Mouse (Mus musculus): ENCODE data around the gene Slc7a14. TPM values are rescaled to one million over a fixed set of nuclear protein-coding genes. Genes with fewer than 3 reads are reported as not detected.
A peak's percentile ranks its signal among the peaks of the same experiment; 100 is the strongest.

The Slc7a14 gene
- total RNA-seq, 2 experiments from 2014 or later, result 0.02 to 0.10 TPM

DNA sequence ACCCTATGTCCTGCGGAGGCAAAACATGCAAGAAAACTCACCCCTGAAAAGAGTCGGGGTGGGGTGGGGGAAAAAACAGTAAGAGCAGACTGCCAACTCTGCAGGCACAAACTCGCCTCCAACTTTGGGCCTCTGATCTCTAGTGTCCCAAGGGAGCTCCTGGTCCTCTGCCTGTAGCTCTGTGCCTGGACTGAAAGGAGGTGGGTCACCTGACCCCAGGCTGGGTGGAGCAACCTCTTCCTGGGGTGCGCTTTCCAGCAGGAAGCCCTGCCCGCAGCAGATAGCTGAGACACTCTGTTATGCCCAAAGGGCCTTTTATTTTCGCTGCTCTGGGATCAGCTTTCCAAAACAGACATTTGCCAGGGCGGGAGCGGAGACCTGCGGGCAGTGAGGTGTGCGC lies 92.7 kb downstream of the Slc7a14 start:
- intact Hi-C loops (cut with DNase I; ENCODE audit: low total_unique reads), result no loop called here
- DNase-seq, result no peak

DNA sequence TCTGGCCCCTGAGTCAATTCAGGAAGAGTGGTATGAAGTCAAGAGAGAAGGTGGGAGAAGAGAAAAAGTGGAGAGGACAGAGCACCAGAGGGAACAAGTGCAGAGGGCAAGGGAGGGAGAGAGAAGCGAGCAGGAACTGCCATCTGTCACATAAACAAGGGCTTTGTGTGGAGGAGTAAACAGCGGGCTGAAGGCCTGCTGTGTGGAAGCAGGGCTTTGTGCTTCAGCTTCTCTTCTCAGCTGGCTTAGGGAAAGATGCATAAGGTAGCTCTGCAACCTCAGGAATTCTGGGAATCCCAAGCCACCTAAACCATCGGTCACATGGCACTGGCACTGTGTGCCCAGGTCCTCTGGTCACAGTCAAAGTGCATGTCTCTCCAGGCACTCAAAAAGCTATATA lies 96.4 kb downstream of the Slc7a14 start:
- DNase-seq, result no peak
- intact Hi-C loops (cut with DNase I; ENCODE audit: low total_unique reads), result no loop called here

DNA sequence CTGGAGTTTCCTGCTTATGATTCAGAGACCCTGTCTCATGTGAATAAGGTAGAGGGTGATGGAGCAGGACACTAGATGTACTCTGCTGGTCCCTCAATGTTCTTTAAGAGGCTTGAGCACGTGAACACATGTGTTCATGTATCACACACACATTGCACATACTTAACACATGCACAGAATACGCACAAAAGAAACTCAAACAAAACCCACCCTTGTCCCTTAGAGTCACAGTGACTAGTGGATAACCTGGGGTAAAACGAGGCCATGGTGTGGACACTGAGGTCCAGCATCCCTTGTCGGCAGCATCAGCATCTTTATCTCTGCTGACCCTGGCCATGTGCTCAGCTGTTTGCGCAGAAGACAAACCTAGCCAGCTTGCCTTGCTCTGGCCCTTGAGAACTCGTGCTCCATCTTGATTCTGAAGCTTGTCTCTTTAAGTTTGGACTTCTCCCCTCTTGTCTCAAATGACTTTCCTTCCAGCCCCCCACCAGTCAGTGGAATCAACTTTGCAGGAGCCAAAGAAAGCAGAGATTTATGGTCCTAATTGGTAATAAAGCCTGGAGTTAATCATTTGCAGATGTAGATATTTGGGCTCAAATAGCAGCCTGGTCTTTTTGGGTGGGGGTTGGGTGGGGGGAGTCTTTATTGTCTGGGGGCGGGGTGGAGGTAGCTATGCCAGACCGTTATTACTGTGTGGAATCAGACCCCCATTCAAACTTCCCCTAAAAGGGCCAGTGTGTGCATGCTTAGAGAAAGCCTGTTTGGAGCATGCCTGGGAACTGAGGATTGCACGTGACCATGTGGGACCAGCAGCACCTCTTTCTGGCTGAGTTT lies 97.8 kb downstream of the Slc7a14 start:
- intact Hi-C loops (cut with DNase I; ENCODE audit: low total_unique reads), result no loop called here
- DNase-seq, result no peak

DNA sequence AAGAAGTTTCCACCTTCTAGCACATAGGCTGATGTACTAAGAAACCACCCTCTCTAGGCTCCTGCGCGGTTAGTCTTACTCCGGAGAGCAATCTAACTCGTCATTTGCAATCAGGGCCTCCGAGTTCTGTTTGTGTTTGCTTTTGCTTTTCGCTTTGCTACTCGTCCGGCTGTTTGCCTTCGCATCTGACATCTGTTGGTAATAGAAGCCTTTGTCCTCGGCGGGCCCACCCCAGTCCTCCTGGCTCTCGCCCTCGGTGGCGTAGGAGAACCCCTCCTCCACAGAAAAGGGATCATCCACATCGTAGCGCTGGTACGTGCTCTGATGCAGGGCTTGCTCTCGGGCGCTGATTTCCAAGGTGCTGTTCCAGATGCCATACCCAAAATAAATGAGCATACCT lies 101.2 kb downstream of the Slc7a14 start:
- DNase-seq, result peak; percentile 47
- intact Hi-C loops (cut with DNase I; ENCODE audit: low total_unique reads), result no loop called here

DNA sequence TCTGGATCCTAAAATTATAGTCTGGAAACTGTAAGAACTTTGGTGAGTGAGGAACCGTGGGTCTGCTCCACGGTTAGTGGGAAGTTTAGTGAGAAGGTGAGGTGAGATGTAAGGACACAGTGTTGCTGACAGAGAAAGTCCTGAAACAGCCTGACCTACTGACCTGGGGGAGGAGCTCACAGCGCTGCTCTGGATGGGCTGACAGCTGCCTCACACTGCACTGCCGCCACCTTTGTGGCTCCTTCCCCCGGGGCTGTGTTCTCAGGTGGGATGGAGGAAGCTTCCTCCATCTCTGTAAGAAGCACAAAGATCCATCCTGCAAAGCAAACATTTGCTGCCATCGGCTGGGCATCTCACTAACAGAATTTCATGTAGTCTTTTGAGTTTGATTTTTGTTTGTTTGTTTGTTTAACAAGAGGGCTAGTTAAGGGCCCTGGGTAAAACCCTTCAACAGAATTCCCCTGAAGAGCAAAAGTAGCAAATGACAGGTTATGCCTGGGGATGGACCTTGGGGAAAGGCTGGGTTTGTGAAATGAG lies 101.7 kb downstream of the Slc7a14 start:
- intact Hi-C loops (cut with DNase I; ENCODE audit: low total_unique reads), result no loop called here
- no peak for DNase-seq

DNA sequence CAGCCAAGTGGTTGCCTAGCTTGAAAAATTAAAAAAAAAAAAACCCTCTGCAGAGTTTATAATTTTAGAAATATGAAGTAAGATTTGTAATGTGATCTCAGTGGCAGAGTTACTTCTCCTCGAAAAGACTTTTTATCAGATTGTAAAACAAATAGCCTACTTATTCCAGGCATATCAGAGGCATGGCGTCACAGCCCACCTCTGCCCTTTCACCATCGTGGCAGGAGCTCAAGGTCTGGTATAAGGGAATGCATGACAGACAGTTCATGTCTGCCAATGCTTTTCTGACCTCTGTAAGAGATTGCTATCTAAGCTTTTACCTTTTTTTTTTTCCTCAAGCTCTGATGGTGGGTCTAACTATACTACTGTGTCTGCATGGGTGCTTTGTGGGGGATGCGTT lies 102.1 kb downstream of the Slc7a14 start:
- intact Hi-C loops (cut with DNase I; ENCODE audit: low total_unique reads), result no loop called here
- no peak for DNase-seq

DNA sequence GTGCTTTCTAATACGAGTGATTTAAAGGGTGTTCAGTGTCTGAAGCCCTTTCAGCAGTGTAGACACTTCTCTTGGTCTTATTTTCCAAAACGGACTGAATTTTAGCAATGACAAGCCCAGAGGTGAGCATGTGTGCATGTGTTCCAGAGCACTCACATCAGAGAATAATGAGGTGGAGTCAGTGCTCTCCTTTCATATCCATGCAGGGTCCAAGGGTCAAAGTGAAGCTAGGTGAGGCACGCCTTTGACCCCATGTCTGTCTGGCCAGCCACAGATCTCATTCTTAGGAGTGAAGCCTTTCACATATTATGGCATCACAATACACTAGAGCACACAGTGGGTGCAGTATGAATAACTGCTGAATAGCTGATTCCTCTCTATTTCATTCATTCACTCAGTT lies 105.0 kb downstream of the Slc7a14 start:
- no peak for DNase-seq
- intact Hi-C loops (cut with DNase I; ENCODE audit: low total_unique reads), result no loop called here

DNA sequence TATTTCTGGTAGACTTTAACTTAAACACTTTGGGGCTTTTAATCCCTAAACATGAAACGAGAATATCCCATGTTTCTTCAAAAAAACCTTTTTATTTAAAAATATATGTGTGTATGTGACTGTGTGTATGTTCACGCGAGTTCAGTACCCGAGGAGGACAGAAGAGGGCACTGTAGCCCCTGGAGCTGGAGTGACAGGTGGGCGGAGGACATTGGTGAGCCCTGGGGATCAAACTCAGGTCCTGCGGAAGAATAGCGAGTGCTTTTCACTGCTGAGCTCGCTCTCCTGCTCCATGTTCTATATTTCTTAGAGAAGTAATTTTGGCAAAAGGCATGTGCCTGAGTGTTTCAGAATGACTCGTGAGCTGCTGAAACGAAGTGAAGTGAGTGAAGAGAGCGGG lies 106.2 kb downstream of the Slc7a14 start:
- no peak for DNase-seq
- intact Hi-C loops (cut with DNase I; ENCODE audit: low total_unique reads), result no loop called here

DNA sequence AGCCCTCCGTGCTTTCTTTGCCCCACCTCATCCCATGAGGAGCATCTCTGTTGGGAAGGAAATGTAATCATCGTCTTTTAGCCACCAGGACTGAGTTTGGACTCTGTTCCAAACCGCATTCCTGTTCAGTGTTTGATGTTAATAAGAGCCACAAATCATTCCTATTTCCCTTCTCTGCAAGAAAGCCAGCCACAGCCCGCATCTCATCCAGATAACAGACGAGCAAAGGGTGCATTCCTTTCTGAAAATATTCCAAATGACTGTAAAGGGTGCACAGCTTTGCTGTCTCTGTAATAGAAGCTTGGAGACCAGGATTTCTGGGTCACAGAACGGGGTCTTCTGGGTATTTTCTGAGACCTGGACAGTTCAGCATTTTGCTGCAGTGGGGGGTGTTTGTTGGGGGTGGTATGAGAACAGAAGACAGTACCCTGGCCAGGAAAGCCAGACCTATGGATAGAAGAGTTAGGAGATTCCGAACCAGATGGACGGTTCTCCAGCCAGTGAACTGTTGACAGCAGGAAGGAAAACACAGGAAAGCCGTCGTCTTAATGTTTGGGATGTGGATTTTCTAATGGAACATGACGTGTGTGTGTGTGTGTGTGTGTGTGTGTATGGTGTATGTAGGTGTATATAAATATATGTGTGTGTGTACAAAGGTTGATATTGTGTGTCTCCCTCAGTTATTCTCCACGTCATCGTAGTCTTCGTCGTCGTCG lies 110.9 kb downstream of the Slc7a14 start:
- DNase-seq, result no peak
- intact Hi-C loops (cut with DNase I; ENCODE audit: low total_unique reads), result no loop called here

DNA sequence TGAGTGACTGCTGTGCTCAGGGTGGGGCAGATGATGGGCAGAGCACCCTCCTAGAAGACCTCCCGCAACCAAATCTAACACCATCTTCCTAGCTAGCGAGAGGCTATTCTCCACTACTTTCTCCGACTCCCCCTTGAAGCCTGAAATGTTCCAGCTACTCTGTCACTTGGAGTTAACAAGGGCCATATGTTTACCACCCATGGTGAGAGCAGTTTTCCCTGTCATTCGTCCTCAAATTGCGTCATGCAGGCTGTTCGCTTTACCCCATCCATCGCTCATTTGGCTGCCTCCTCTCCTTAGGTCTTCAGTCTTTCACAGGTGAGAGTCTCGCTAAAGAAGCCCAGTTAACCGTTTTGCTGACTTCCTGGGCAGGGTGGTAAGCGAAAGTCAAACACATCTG lies 118.8 kb downstream of the Slc7a14 start:
- intact Hi-C loops (cut with DNase I; ENCODE audit: low total_unique reads), result no loop called here
- no peak for DNase-seq

DNA sequence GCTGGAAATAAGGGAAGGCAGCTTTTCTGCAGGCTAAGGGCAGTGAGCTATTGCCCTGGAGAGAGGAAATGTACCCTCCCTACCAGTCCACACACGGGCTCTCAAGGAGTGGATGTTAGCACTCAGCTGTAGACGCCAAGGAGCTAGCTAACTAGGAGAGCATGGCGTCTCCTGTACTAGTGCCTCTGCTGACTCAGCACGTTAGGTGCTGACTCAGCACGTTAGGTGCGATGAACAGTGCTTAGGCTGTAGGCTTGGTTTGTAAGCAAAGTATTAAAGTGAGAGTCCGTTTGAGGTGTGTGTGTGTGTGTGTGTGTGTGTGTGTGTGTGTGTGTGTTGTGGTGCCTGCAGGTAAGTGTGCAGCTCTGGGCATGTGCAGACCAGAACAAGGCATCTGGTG lies 119.8 kb downstream of the Slc7a14 start:
- intact Hi-C loops (cut with DNase I; ENCODE audit: low total_unique reads), result no loop called here
- no peak for DNase-seq

DNA sequence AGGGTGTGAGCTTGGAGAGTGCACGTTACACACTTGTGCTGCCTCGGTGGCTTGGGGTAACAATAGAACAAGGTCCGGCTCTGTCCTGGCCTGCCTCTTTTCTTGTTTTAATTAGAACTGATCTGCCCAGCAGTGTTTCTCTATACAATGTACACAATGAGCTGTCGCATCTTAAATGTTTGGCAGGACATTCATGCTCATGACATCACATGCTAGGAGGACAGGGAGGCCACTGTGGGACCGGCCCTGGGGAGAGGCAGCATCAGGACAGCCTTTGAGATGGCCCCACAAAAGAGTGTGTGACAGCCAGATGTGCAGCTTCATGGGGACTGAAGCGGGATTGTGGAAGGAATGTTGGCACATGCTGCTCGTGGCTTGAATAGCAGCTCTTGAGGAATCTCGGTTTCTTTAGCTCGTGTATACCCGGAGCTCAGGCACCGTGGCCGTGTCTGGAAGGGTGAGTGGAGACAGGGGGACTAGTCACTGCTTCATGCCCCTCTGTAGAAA lies 143.8 kb downstream of the Slc7a14 start:
- no peak for DNase-seq

DNA sequence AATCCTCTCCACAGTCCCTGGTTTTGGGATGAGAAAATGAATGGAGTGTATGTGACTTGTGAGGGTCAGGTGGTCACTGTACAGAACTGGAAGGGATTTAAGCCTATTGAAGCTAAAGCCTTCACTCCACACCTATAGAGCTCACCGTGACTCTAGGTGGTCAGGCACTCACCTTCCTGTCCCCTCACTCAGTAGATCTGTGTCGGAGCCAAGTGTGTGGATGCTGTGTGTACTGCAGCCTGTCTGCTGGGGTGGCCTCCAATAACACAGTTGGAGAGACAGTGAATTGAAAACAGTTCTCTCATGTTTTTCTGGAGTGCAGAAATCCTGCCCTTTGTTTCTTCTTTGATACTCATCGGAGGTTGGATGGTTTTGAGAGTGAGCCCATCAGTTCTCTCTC lies 144.4 kb downstream of the Slc7a14 start:
- no peak for DNase-seq
- intact Hi-C loops (cut with DNase I; ENCODE audit: low total_unique reads), result no loop called here

More for the DNA sequence above, 143.8 kb downstream of the Slc7a14 start:
- intact Hi-C loops (cut with DNase I; ENCODE audit: low total_unique reads), result no loop called here

DNA sequence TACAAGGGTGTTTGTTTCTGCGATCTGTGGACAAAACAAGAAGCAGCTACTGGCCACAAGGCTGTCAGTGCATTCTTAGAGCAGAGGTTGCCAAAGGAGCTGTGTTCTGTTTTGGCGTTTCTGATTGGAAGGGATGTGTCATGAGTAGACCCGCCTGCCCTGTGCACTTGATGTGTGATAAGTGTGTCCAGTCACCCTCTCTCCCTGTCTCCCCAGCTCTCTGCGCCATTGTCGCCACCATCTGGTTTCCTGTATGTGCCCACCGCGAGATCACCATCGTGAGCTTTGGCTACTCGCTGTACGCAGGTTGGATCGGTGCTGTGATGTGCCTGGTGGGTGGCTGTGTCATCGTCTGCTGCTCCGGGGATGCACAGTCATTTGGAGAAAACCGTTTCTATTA lies 147.3 kb downstream of the Slc7a14 start:
- DNase-seq, result no peak
- intact Hi-C loops (cut with DNase I; ENCODE audit: low total_unique reads), result no loop called here

DNA sequence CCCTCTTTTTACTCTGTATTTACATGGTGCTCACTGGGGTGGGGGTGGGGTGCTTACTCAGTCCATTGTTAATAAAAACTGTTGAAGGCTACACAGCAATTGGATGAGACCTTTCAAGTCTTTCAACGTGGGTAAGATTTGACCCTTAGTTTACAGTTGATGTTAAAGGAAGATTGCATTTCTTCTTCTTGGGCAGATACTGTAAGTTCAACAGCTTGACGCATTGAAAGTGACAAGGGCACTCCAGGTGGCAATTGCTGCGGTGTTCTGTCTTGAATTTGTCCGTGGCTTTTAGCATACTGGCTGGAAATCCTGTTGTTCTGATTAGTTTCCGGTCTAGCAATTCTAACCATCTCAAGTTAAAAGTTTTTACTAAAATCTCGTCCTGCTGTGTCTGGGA lies 148.8 kb downstream of the Slc7a14 start:
- intact Hi-C loops (cut with DNase I; ENCODE audit: low total_unique reads), result no loop called here
- DNase-seq, result no peak

DNA sequence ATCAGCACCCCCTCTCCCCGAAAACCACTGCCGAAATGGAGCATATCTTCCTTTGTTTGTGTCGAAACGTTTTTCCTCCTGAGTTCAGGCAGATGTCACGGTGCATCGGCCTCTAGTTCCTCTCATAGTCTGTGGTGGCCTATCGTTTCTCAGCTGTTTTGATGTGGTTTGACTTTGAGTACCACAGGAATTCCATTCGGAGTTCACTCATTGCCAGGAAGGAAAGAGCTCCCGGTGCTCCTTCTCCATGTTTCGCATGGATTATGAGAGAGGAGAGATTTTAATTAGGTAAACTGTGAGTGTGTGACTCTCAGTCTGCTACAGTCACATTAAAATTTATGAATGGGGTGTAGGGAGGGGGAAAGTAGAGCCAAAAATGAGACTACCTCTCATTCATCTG lies 150.1 kb downstream of the Slc7a14 start:
- intact Hi-C loops (cut with DNase I; ENCODE audit: low total_unique reads), result no loop called here
- DNase-seq, result no peak

DNA sequence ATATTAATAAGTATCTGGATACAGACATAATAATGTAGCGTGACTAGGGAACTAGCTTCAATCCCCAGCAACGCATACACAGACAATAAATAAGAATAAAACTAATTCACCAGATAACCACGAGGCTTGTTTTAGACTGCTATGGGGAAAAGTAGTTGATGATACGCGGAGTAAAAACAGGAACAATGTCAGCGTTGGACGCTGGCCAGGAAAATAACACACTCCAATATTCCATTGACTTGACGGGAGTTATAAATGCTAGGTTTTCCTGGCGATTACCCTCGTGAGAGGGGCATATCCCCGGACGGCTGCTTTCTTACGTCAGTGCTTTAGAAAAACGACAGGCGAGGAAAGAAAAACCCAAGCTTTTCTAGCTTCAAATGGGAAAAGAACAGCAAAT lies 152.4 kb downstream of the Slc7a14 start:
- intact Hi-C loops (cut with DNase I; ENCODE audit: low total_unique reads), result no loop called here
- DNase-seq, result no peak

DNA sequence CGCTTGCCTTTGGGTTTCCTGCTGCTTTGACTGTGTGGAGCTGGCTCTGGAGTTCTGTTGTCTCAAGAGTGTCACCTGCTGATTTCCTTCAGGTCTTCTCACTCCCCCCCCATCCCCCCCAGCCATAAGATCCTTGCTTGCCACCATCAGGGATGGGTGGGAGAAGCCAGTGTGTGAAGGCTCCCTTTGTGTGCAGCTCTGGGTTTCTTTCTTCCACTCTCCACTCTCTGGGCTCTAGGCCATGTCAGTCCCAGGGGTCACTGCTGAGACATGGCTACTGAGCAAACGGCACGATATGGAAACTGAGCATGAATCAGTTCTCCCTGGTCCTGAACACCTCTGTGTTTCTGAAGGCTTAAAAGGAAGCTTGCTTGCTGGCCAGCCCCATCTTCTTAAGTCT lies 154.1 kb downstream of the Slc7a14 start:
- intact Hi-C loops (cut with DNase I; ENCODE audit: low total_unique reads), result no loop called here
- no peak for DNase-seq
